Mouse (Mus musculus) ovary, postnatal 10 days (tissue): ENCODE results near the gene Ddx54.

Source experiments
- DNase-seq: peaks from one replicate; pipeline ENCODE4 v3.0.0; 2022; ENCODE audit warnings: low spot score

The Ddx54 gene

DNA sequence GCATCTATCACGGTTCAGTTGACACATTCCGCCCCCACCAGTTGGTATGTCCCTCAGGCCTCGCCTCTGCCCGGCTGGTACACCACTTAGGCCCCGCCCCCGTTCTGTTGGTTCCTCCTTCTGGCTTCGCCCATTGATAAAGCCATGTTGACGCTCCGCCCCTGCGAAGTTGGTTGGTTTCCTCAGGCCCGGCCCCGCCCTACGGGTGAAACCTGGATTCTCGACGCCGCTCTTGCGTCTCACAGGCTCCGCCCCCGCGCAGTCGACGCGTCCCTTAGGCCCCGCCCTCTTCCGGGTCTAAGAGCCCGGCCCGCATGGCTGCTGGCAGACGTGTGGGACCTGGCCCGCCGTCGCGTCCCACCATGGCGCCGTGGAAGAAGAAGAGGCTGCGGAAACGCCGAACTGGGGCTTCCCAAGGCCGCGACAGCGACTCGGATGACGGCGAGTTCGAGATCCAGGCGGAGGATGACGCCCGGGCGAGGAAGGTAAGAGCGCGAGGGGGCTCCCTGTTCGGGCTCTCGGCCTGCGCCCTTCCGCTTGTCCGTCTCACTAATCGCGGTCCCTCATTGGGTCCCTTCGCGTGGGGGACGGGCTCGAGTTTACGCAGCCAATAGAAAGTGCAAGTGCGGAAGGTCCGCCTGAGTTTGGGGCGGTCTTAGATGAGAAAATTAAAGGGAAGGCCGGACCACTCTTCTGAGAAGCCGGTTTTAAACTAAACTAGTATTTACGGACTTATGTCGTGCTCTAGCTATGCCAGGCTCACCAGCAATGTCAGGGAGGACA is 474 bp downstream of the Ddx54 start:
- DNase-seq: peak; percentile 96

- no peak for DNase-seq
Observed at GRCm38 (mm10) chr5:120615903-120616302, 3.4 kb downstream of the Ddx54 start.

DNA sequence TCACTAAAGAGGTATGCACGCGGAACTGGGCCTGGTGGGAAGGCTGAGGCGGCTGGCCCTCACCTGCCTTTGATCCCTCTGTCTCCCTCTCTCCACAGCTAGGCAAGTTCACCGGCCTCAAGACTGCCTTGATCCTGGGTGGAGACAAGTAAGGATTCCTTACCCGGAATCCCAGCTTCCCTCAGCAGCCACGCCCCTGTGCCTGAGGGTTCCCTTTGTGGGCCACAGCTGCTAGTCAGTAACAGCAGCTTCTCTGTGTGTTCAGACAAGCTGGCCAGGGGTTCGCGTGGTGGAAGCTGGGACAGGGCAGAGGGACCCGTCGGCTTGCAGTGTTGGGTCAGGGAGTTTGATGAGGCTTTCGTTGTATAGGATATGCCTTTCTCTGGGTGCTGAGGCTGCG is 6.2 kb downstream of the Ddx54 start:
- no peak for DNase-seq

- no peak for DNase-seq
Observed at GRCm38 (mm10) chr5:120619201-120619600, 6.7 kb downstream of the Ddx54 start.

- peak; percentile 76 for DNase-seq
Observed at GRCm38 (mm10) chr5:120620375-120621077, 8.0 kb downstream of the Ddx54 start.

GRCm38 (mm10) chr5:120621078-120621765 is 8.7 kb downstream of the Ddx54 start:
- DNase-seq: no peak

- DNase-seq: no peak
Observed at GRCm38 (mm10) chr5:120621846-120622197, 9.3 kb downstream of the Ddx54 start.

- no peak for DNase-seq
Observed at GRCm38 (mm10) chr5:120622198-120622851, 9.8 kb downstream of the Ddx54 start.

GRCm38 (mm10) chr5:120624427-120624826 is 11.9 kb downstream of the Ddx54 start:
- DNase-seq: no peak

DNA sequence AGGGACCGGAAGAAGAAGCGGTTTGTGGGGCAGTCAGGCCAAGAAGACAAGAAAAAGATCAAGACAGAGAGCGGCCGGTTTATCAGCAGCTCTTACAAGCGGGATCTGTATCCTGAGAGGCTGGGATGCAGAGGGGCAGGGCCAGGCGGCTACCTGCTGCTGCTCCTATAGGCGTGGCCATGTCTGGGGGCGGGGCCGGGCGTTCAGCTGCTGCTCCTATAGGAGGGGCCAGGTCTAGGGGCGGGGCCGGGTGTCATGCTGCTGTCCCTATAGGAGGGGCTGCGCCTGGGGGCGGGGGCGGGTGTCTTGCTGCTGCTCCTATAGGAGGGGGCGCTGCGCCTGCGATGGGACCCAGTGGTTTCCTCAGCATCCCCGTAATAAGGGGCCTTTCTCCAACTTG is 13.9 kb downstream of the Ddx54 start:
- no peak for DNase-seq

- no peak for DNase-seq
Observed at GRCm38 (mm10) chr5:120627515-120628300, 15.2 kb downstream of the Ddx54 start.

DNA sequence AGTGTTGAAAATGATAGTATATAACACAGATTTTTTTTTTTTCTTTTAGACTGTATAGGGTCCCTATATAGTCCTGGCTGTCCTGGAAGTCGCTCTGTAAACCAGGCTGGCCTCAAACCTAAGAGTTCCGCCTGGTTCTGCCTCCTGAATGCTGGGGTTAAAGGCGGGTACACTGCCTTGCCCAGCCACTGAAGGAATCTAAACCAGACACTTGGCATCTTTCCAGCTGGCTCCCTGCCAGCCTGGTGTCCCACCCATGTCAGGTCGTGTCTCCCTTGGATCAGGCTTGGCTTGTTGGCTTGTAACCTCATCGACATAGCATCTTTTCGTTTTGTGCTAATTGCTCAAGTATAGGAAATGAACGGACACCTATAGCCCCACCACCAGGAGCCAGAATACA is 16.1 kb downstream of the Ddx54 start:
- no peak for DNase-seq

DNA sequence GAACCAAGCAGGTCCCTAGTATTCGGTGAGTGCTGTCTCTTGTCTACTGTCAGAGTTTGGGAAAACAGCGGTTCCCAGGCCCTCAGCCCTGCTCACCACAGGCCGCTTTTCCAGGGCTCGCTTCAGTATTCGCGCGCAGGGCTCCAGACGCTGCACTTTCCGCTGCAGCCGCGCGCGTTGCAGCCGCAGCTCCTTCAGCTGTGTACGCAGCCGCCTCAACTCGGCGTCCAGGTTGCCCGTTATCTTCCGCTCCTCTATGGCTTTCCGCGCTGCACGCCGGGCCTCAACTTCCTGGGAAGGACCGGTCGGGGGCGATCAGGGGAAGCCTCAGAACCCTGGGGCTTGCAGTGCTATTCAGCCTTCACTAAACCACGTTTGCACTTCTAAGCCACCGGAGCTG is 18.6 kb downstream of the Ddx54 start:
- no peak for DNase-seq

DNA sequence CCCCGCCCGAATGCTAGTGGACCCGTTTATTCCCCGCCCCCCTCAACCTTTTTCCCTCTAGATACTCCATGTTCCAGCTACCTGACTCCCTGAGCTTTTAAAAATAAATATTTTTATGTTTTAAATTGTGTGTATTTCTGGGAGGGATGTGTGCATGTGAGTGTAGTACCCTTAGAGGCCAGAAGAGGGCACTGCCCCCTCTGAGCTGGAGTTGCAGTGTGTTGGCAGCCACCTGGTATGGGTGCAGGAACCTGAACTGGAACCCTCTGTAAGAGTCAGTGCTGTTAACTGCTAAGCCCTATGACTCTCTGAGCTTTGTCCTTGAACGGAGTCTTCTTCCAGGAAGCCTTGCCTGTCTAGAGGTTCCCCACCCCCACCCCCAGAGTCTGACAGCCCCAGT is 19.4 kb downstream of the Ddx54 start:
- DNase-seq: no peak

GRCm38 (mm10) chr5:120634131-120634530 is 21.6 kb downstream of the Ddx54 start, which contains the start of gene Cfap73:
Cfap73 (minus strand) TSS chr5:120634235.
- no peak for DNase-seq

- DNase-seq: no peak
Observed at GRCm38 (mm10) chr5:120634860-120635259, 22.3 kb downstream of the Ddx54 start.

- no peak for DNase-seq
Observed at GRCm38 (mm10) chr5:120635633-120636032, 23.1 kb downstream of the Ddx54 start.

- DNase-seq: no peak
Observed at GRCm38 (mm10) chr5:120640094-120640493, 27.6 kb downstream of the Ddx54 start.

- no peak for DNase-seq
Observed at GRCm38 (mm10) chr5:120643365-120644085, 31.0 kb downstream of the Ddx54 start.

DNA sequence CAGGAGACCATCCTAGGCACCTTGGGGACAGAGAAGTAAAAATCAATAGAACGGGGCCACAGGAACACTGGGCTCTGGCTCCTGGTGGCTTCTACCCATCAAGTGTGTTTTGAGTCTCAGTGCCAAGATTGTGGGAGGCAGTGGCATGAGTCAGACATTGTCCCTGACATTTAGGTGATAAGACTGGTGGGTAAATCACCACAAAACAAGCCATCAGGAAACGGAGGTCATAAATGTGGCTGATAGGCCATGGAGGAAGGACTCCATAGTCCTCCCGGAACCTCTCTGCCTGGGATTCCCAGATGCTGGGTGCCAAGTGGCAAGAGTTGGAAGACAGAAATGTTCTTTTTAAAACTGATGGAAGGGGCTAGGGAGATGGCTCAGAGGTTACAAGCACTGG is 31.7 kb downstream of the Ddx54 start:
- DNase-seq: no peak

DNA sequence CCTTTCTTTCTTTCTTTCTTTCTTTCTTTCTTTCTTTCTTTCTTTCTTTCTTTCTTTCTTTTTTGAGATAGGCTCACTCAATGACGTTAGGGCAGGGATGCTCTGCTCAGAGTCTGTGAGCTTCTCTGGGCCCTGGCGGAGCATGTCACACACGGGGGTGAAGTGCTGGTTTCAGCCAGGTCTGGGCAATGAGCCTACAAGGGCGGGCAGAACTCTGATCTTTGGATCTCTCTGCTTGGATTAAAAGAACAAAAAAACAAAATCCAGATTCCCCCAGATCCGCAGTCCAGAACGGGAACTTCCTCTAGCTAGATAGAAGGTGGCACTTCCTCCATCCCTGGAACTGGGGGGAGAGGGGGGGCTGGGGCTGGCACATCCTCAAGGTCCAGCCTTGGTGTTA is 33.3 kb downstream of the Ddx54 start:
- no peak for DNase-seq
